Mouse (Mus musculus) megakaryocyte-erythroid progenitor cell, adult 5-6 weeks (primary cell): ENCODE measurements around the gene Tab1. TPM values are rescaled to one million over a fixed set of nuclear protein-coding genes. Genes with fewer than 3 reads are reported as not detected.
A peak's percentile ranks its signal among the peaks of the same experiment; 100 is the strongest.

Source experiments
- ATAC-seq: replicated peaks from 2 replicates; pipeline ENCODE4 v1.8.0; 2016; ENCODE audit warnings: mild to moderate bottlenecking, inconsistent platforms; ENCODE audit not compliant: severe bottlenecking, poor library complexity, low FRiP score, low TSS enrichment
- total RNA-seq, 2 experiments: library from RNA; stranded (forward) in 1 of 2; stranded (reverse) in 1 of 2; fragments of 200-1000, 215-1000 nt in 1 of 2; fragments of >200 nt in 1 of 2; fragmentation: Nextera tagmentation in 1 of 2; gene quantifications; 2 replicates each; pipeline ENCODE4 v1.2.3; 2014 to 2017

Tab1 gene
- total RNA-seq, 2 experiments from 2014 or later = 13.8 to 68.3 TPM

GRCm38 (mm10) chr15:80133682-80134449, 939 bp downstream of the Tab1 start:
- peak; percentile 9; the same call in 1 of the 2 replicates for ATAC-seq

DNA sequence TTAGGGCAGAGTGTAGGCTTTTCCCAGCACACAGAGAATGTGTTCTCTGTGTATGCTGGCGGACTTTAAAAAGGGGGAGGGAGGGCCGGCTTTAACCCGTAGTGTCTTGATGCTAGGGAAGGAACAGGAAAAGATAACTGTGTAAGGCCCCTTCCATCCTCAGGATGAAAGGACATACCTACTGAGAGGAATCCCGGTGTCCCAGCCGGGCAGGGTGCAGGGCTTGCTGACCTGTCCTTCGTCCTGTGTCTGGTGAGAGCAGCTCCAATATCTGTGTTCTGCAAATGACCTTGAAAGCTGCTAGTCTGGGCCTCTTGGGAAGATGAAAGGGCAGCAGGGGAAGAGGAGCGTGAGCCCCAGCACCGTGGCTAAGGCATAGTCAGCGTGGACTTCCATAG, 1.5 kb downstream of the Tab1 start:
- ATAC-seq = no peak

DNA sequence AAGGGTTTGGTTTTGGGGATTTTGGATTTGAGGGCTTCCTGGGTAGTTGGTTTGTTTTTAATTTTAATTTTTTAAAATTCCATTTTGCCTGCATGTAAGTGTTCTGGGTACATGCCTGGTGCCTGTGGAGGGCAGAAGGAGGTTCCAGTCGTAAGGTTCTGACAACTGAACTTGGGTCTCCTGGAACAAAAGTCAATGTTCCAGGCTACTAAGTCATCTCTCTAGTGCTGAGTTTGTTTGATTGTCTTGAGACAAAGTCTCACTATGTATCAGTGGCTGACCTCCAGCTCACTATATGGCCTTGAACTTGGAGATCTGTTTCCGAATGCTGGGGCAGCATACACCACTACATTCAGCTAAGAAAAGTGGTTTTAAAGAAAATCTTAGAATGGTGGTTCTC, 2.6 kb downstream of the Tab1 start:
- no peak for ATAC-seq

DNA sequence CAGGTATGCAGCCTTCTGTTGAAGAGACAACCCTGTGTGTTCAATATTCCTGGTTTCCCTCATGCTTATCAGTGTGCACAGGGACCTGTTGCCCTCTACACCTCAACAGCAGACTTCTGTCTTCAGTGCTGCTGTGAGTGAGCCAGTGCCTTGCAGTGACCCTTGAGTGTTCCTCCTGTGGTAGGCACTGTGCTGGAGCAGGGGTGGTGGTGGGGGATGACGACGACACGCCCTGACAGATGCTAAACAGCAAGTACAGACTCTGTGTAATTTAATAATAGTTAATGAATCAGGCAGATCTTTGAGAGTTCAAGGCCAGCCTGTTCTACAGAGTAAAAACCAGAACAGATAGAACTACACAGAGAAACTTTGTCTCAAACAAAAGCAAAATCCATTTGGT, 3.7 kb downstream of the Tab1 start:
- ATAC-seq = no peak

GRCm38 (mm10) chr15:80137945-80138791, 5.2 kb downstream of the Tab1 start:
- no peak for ATAC-seq

DNA sequence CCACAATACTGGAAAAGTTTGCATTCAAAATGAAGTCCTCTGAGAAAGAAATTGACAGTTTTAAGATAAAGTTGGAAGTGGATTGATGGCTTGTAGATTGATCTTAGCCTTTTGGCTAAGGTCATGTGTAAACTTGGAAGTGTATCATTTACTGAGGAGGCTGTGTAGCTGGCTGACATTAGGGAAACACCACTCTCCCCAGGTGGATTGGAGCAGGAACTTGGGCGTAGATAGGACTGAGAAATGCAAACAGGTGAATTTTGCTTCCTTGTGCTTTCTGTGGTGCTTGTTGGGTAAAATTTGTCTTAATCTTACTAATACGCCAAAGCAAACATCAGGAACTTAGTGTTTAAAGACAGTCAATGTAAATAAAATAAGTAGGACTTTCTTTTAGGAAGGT, 7.4 kb downstream of the Tab1 start:
- ATAC-seq = no peak

DNA sequence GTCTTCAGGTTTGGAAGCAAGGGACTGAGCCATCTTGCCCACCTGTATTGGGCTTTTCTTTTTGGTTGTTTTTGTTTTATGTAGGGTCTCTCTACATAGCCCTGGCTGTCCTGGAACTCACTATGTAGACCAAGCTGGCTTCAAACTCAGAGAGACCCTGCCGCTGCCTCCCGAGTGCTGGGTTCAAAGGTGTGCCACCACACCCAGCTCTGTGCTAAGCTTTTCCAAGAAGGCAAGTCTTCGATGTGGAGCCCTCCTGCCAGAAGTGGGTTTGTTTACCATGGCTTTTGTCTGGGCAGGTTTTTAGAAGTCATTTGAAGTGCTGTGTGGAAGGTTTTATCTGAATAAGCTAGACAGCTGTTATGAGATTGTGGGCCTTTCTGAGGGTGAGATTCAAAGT, 8.0 kb downstream of the Tab1 start:
- ATAC-seq = no peak

- ATAC-seq = no peak
Observed at GRCm38 (mm10) chr15:80142130-80142529, 9.2 kb downstream of the Tab1 start.

GRCm38 (mm10) chr15:80143760-80144159, 10.8 kb downstream of the Tab1 start:
- no peak for ATAC-seq

DNA sequence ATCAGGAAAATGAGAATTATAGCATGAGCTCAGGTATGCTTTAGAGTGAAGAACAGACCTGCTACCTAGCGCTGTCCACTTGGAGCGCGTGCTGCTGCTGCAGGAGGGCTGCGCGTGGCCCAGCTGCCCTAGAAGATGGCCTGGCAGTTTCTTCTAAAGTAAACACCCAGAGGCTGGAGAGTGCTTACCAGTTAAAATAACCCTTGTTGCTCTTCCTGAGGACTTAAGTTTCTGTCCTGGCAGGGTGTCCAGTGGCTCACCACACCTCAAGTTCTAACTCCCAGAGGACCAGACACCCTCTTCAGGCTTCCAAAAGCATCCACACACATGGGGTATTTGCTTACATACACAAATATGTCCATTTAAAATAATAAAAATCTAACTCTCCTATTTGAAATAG, 12.5 kb downstream of the Tab1 start:
- no peak for ATAC-seq

DNA sequence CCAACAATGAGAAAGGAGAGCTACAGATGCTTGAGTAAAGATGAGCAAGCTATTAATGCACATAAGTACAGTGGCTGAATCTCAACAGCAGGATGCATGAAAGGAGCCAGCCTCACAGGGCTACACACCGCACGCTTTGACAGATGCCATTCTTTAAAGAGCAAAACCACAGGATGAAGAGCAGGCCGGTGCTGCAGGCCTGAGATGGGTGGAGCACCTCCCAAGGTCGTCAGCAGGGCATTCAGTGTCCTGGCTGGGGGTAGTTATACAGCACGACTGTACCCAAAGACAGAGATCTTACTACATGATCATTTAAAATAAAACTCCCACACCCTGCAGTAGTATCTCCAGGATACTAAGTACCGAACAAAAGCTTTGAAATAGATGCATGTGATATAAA, 13.2 kb downstream of the Tab1 start:
- 0 out of 2 replicates have a peak, but pooled peaks have one; percentile 12 for ATAC-seq

DNA sequence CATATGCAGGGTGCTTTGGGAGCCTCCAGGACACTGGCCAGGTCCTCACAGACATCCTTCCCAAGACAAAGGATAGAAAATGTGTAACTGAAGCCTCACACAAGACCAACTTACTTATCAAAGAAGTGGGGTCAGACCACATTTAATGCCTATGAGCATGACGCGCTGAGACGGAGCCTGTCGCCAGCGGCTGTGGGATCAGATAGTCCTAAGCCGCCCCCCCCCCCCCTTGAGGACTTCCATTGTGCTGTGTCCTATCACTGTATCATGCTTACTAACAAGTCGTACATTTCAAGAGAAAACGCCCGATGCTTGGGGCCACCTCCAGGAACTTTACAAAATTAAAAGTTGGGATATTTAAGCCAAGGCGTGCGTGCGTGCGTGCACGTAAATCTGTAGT, 14.2 kb downstream of the Tab1 start:
- ATAC-seq = peak; percentile 63; the same call in 1 of the 2 replicates

DNA sequence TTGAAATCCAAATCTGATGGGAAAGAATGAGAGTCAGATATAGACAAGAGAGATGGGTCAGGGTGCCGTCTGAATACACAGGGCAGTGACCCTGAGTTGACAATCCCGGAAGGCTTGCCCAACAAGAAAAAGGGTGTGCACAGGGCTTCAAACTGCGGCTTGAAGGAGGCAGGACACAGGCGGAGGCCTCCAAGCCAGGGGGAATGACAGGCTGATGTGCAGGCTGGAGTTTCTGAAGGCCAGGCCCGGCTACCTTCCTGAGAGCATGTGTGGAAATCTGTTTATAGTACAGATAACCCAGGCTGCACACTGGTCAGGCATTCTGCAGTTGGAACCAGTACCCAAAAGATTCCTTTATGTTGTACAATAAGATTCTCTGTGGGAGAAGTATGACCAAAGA, 14.6 kb downstream of the Tab1 start:
- ATAC-seq = no peak

DNA sequence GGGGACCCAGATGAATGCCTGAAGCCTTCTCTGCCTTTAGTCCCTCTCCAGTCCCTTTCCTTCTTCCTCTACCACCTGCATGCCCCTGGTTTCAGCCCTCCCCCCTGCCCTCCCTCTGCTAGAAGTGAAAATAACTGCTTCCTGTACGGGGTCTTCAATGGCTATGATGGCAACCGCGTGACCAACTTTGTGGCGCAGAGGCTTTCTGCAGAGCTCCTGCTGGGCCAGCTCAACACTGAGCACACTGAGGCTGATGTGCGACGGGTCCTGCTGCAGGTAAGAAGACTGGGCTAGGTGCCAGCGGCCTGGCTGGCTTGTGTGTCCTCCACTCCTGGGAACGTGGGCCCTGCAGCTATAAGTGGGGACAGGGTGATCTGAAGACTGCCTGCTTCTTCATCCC, 15.6 kb downstream of the Tab1 start:
- ATAC-seq = no peak

DNA sequence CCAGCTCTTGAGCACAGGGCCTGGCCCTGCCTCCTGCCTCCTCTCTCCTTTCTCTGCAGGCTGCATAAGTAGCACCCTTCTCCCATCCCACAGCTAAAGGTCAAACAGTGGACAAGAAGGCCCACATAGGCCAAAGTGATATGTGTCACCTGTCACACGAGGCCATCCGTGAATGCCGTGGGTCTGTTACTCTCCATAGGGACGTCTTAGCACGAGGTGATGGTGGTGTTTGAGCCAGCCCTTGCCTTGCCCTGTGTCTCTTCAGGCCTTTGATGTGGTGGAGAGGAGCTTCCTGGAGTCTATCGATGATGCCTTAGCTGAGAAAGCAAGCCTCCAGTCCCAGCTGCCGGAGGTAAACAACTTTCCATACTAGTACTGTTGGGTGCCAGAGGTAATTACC, 16.6 kb downstream of the Tab1 start:
- no peak for ATAC-seq

GRCm38 (mm10) chr15:80152663-80153062, 19.7 kb downstream of the Tab1 start:
- ATAC-seq = no peak

GRCm38 (mm10) chr15:80153757-80154156, 20.8 kb downstream of the Tab1 start:
- ATAC-seq = no peak

GRCm38 (mm10) chr15:80155707-80156106, 22.8 kb downstream of the Tab1 start:
- ATAC-seq = no peak

DNA sequence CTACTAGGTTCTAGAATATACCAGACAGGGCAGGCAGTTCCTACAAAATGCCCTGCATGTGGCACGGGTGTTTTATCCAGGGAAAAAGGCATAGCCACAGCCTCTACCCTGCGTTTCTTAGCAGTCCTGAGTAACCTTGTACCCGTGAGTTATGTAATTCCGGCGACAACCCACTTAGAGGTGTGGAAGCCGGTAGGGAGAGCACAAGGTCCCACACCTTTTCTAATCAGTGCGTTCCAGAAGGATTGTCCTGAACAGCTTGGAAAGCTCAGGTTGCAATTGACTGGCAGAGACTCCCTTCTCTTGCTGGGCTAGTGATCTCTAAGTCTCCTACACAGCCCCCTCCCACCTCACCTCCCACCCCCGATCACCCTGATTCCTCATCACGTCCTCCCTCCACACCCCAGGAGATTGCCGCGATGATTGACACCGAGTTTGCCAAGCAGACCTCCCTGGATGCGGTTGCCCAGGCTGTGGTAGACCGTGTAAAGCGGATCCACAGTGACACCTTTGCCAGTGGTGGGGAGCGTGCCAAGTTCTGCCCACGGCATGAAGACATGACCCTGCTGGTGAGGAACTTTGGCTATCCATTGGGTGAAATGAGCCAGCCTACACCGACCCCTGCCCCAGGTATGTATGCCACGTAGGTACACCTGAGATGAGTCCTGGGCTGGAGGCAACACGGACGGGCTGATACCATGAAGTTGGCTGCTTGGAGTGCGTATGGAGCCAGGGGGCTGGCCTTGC, 24.4 kb downstream of the Tab1 start:
- no peak for ATAC-seq
